Mouse (Mus musculus): ENCODE measurements at regions not wholly inside any gene's neighbourhood (a gene's known extent, or its start where the extent isn't known, plus 50 kb on each side); places are given as distances from the start of the nearest gene placed in this dataset.
"Not testable (repeated sequence)": the region's sequence is repeated elsewhere in the genome, so short reads cannot be mapped to it uniquely, and the experiment has no call there.

GRCm38 (mm10) chr4:143029813-143030212 lies 183.0 kb downstream of the Prdm2 start:
- not testable (repeated sequence) for H3K27me3 ChIP-seq (replicated peaks; ENCODE audit: control insufficient read depth, insufficient read depth, low read length); H3K36me3 ChIP-seq (ENCODE audit: control insufficient read depth, insufficient read depth); H3K27ac ChIP-seq (ENCODE audit: low read depth, low read length); H3K4me2 ChIP-seq (replicated peaks; ENCODE audit: low read depth); H3K4me1 ChIP-seq (replicated peaks; ENCODE audit: control insufficient read depth, insufficient read depth, low read length); H3K9me3 ChIP-seq (ENCODE audit: control insufficient read depth); ATAC-seq; H3K9ac ChIP-seq (ENCODE audit: low read depth, low read length); H3K4me3 ChIP-seq (ENCODE audit: low read depth, low read length)
- WGBS: 75% methylated on average over 4 of the region's 4 CpGs
- TF ChIP-seq CTCF (IDR thresholded peaks at IDR 0.05; ENCODE audit: low read depth): peak; percentile 31

GRCm38 (mm10) chr4:143027292-143027691 lies 185.5 kb downstream of the Prdm2 start:
- H3K4me1 ChIP-seq (replicated peaks; ENCODE audit: control insufficient read depth, insufficient read depth, low read length): no peaks in the 10 kb centered on the region
- TF ChIP-seq CTCF (IDR thresholded peaks at IDR 0.05; ENCODE audit: low read depth): peak; percentile 97
- H3K4me3 ChIP-seq (ENCODE audit: low read depth, low read length): no peak overlapping the region
- no peak for ATAC-seq
- no peak overlapping the region for H3K27ac ChIP-seq (ENCODE audit: low read depth, low read length)
- 9% methylated on average over 5 of the region's 5 CpGs for WGBS
- H3K9ac ChIP-seq (ENCODE audit: low read depth, low read length): no peak overlapping the region
- H3K27me3 ChIP-seq (replicated peaks; ENCODE audit: control insufficient read depth, insufficient read depth, low read length): no peaks in the 10 kb centered on the region
- no peak overlapping the region for H3K4me2 ChIP-seq (replicated peaks; ENCODE audit: low read depth)
- H3K36me3 ChIP-seq (ENCODE audit: control insufficient read depth, insufficient read depth): no peaks in the 10 kb centered on the region
- H3K9me3 ChIP-seq (ENCODE audit: control insufficient read depth): no peaks in the 10 kb centered on the region

- peak; percentile 91 for TF ChIP-seq CTCF (IDR thresholded peaks at IDR 0.05; ENCODE audit: low read depth)
- Histone ChIP-seq H3K9me3 (ENCODE audit: control insufficient read depth) (no peaks in the 10 kb centered on the region), H3K4me3 (ENCODE audit: low read depth, low read length) (no peak overlapping the region), H3K27me3 (replicated peaks; ENCODE audit: control insufficient read depth, insufficient read depth, low read length) (no peaks in the 10 kb centered on the region), H3K9ac (ENCODE audit: low read depth, low read length) (no peak overlapping the region), H3K4me1 (replicated peaks; ENCODE audit: control insufficient read depth, insufficient read depth, low read length) (no peaks in the 10 kb centered on the region), H3K27ac (ENCODE audit: low read depth, low read length) (no peak overlapping the region), H3K36me3 (ENCODE audit: control insufficient read depth, insufficient read depth) (no peaks in the 10 kb centered on the region), H3K4me2 (replicated peaks; ENCODE audit: low read depth) (no peak overlapping the region)
- 46% methylated on average over 10 of the region's 10 CpGs for WGBS
- ATAC-seq: no peak
Observed at GRCm38 (mm10) chr4:143021242-143021881, 191.4 kb downstream of the Prdm2 start.

DNA sequence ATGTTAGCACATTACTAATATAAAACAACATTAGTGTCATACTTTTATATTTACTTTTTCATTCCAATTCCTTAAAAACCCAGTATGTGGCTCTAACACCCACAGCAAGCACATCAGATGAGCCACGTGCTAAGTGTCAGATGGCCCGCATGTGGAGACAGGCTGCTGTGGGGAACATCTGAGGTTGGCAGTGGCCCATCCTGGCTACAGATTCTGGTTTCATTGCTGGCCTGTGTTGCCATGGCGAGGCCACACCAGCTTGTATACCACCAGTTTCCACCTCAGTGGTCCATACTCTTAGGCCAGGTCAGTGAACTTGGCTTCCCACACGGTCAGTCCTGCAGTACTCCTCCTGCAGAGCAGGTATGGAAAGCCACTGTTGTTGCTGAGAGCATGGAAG lies 192.1 kb downstream of the Prdm2 start:
- no peak for TF ChIP-seq CTCF (IDR thresholded peaks at IDR 0.05; ENCODE audit: low read depth)
- H3K36me3 ChIP-seq (ENCODE audit: control insufficient read depth, insufficient read depth): no peaks in the 10 kb centered on the region
- H3K9me3 ChIP-seq (ENCODE audit: control insufficient read depth): no peaks in the 10 kb centered on the region
- H3K4me3 ChIP-seq (ENCODE audit: low read depth, low read length): no peak overlapping the region
- H3K9ac ChIP-seq (ENCODE audit: low read depth, low read length): no peak overlapping the region
- no peaks in the 10 kb centered on the region for H3K4me1 ChIP-seq (replicated peaks; ENCODE audit: control insufficient read depth, insufficient read depth, low read length)
- ATAC-seq: no peak
- no peak overlapping the region for H3K27ac ChIP-seq (ENCODE audit: low read depth, low read length)
- 71% methylated on average over 4 of the region's 4 CpGs for WGBS
- H3K27me3 ChIP-seq (replicated peaks; ENCODE audit: control insufficient read depth, insufficient read depth, low read length): no peaks in the 10 kb centered on the region
- H3K4me2 ChIP-seq (replicated peaks; ENCODE audit: low read depth): no peak overlapping the region

DNA sequence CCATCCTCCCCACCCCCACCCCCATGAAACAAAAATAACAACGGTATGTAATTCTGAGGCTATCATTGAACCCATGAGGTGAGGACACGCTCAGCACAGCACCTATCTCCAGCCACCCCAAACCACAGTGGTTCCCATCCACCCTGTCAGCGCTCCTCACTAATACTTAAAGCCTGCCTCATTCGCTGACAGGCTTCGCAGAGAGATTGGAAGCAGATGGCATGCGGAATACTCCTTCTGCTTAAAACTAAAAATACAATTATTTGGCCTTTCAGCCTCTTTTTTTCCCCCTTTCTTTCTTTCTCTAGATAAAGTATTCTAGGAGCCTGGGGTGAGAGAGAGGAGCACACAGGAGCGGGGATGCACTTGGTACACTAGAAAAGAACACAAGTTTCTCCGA lies 199.9 kb downstream of the Prdm2 start:
- Histone ChIP-seq H3K9me3 (ENCODE audit: control insufficient read depth) (no peaks in the 10 kb centered on the region), H3K36me3 (ENCODE audit: control insufficient read depth, insufficient read depth) (no peaks in the 10 kb centered on the region), H3K27me3 (replicated peaks; ENCODE audit: control insufficient read depth, insufficient read depth, low read length) (no peaks in the 10 kb centered on the region), H3K4me1 (replicated peaks; ENCODE audit: control insufficient read depth, insufficient read depth, low read length) (no peaks in the 10 kb centered on the region), H3K27ac (ENCODE audit: low read depth, low read length) (no peak overlapping the region), H3K4me2 (replicated peaks; ENCODE audit: low read depth) (no peak overlapping the region), H3K9ac (ENCODE audit: low read depth, low read length) (no peak overlapping the region), H3K4me3 (ENCODE audit: low read depth, low read length) (no peak overlapping the region)
- 88% methylated on average over 8 of the region's 8 CpGs for WGBS
- no peak for TF ChIP-seq CTCF (IDR thresholded peaks at IDR 0.05; ENCODE audit: low read depth)
- no peak for ATAC-seq

DNA sequence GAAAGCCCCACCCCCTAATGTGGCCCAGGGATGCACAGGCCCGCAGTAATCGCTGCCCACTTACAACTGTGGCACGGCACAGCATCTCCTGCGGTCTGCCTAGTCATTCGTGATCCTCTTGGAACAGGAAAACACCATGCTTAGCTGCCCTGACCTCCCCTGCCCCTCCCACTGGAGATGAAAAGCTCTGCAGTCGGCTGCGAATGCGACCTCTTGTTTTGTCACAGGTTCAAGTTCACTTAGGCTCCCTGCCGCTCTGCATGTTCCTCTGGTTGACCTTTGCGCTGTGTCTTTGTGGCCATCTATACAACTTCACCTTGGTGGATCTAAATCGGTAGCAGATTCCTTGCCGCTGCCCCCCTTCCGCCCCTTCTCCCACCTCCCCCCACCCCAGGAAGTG lies 210.8 kb downstream of the Prdm2 start:
- no peak overlapping the region for H3K4me3 ChIP-seq (ENCODE audit: low read depth, low read length)
- WGBS: 49% methylated on average over 13 of the region's 13 CpGs
- H3K4me2 ChIP-seq (replicated peaks; ENCODE audit: low read depth): no peak overlapping the region
- no peaks in the 10 kb centered on the region for H3K27me3 ChIP-seq (replicated peaks; ENCODE audit: control insufficient read depth, insufficient read depth, low read length)
- H3K9me3 ChIP-seq (ENCODE audit: control insufficient read depth): no peaks in the 10 kb centered on the region
- no peaks in the 10 kb centered on the region for H3K4me1 ChIP-seq (replicated peaks; ENCODE audit: control insufficient read depth, insufficient read depth, low read length)
- H3K27ac ChIP-seq (ENCODE audit: low read depth, low read length): no peak overlapping the region
- no peak overlapping the region for H3K9ac ChIP-seq (ENCODE audit: low read depth, low read length)
- ATAC-seq: no peak
- no peaks in the 10 kb centered on the region for H3K36me3 ChIP-seq (ENCODE audit: control insufficient read depth, insufficient read depth)
- TF ChIP-seq CTCF (IDR thresholded peaks at IDR 0.05; ENCODE audit: low read depth): no peak

- no peak for TF ChIP-seq CTCF (IDR thresholded peaks at IDR 0.05; ENCODE audit: low read depth)
- Histone ChIP-seq H3K27me3 (replicated peaks; ENCODE audit: control insufficient read depth, insufficient read depth, low read length) (no peaks in the 10 kb centered on the region), H3K27ac (ENCODE audit: low read depth, low read length) (no peak overlapping the region), H3K9ac (ENCODE audit: low read depth, low read length) (no peak overlapping the region), H3K4me3 (ENCODE audit: low read depth, low read length) (no peak overlapping the region), H3K4me1 (replicated peaks; ENCODE audit: control insufficient read depth, insufficient read depth, low read length) (no peaks in the 10 kb centered on the region), H3K9me3 (ENCODE audit: control insufficient read depth) (no peaks in the 10 kb centered on the region), H3K36me3 (ENCODE audit: control insufficient read depth, insufficient read depth) (no peaks in the 10 kb centered on the region), H3K4me2 (replicated peaks; ENCODE audit: low read depth) (no peak overlapping the region)
- WGBS: 66% methylated on average over 5 of the region's 5 CpGs
- ATAC-seq: no peak
Observed at GRCm38 (mm10) chr4:143001486-143001885, 211.3 kb downstream of the Prdm2 start.
